Mouse (Mus musculus) testis, postnatal 14 days (tissue): ENCODE measurements around the gene Tmem164.

Experiments
- DNase-seq: peaks from one replicate; pipeline ENCODE4 v3.0.0; 2021; ENCODE audit warnings: low spot score

The Tmem164 gene

DNA sequence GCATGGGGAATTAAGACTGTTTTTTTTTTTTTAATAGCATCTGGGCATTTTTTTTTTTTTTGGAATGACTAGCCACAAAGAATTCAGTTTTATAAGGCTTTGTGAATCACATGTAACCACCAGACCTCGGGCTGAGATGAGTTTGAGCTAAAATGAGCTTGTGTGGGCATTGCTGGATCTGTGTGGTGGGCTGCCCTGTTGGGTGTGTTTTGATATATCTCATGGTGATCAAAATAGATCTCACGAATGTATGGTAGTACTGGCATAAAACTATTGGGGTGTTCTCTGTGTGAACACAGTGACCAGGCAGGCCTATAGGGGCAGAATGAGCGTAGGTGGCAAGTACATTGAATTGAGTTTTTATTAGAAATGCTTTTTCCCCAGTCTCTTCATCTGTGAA lies 67.4 kb downstream of the Tmem164 start:
- DNase-seq, result no peak

DNA sequence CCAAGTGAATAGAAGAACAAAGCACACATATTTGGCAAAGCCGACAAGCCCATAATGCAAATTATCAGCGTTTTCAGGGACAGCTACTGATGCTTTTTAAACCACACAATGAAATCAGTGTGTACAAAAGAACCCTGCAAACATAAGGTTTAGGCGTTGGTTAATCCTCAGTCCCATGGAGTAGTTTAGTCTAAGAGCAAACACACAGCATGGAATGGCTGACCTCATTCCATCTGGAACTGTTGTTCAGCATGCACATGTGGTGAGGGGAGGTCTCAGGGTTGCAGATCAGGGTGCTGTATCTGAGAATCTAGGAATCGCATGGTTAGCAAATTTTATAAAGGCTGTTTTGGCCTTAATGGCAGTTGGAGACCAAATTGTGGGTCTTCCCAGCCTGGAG lies 69.6 kb downstream of the Tmem164 start:
- no peak for DNase-seq

DNA sequence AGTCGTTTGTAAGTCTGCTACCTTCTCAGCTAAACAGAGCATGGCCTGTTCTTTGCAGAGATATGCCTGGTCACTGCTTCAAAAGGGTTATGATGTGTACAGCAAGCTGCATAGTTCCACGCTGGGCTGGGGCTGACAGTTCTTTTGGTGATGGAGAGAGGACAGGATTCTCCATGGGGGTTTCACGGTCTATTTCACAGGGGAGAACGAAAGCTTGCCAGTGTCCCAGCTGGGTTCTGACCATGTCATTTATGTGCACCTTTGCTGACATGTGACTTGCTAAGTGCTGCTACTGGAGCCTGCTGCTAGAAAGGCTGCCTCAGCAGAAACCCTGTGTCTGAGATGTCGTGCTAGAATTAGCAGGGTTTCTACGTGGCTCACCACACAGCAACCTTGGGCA lies 74.3 kb downstream of the Tmem164 start:
- no peak for DNase-seq

DNA sequence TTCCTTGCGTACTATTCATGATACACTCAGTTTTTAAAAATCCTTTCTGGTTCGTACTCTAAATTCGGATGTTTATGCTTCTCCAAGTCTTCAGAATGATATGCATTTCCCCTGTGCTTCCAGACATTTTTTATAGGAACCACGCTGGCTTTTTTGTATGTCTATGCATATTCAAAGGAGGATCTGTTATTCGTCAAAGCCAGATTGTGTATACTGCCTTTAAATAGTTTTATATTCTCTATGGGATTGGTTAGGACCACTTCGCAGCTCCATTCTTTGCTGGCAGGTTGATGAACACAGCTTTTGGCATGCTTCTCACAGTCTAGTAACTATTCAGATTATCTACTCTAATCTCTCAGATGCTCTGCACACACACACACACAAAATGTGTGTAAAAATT lies 79.2 kb downstream of the Tmem164 start:
- DNase-seq, result no peak

- DNase-seq, result no peak
Observed at GRCm38 (mm10) chrX:142763337-142763736, 82.1 kb downstream of the Tmem164 start.

DNA sequence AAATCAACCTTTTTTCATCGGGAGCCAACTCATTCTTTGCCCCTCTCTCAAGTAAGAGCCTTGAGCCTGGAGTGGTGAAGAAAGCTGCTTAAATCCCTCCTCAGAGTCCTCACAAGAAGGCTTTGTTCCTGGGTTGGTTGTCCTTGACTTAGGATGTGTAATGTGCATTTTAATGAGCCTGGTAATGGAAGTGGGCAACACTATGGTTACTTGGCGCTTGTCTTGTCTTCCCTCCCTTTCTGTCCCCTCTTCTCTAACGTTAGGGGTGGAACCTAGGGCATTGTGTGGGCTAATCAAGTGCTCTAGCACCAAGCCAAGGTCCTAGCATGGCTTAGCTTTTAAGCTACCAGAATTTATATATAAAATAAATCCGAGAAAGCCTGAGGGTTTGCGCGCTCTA lies 88.5 kb downstream of the Tmem164 start:
- no peak for DNase-seq

DNA sequence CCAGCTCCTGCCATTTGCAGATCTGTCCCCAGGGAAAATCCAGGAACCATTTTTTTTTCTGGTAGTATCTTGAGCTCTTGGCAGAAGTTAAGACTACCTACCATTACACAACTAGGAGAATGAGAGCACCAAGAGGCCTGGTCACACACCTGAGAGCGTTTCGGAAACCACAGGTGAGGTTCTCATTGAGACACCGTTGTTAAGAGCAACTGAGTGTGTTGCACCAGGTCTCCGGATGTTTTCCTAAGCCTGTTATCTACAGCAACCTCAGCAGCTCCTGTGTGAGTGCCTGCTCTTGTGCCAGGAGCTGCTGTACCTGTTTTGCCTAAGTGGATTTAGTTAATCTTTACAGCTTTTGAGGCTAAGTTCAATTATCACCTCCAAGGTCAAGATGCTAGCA lies 92.5 kb downstream of the Tmem164 start:
- no peak for DNase-seq

- DNase-seq, result no peak
Observed at GRCm38 (mm10) chrX:142776131-142776530, 94.9 kb downstream of the Tmem164 start.

GRCm38 (mm10) chrX:142778638-142779037 lies 97.4 kb downstream of the Tmem164 start:
- DNase-seq, result no peak

- no peak for DNase-seq
Observed at GRCm38 (mm10) chrX:142786160-142787052, 105.2 kb downstream of the Tmem164 start.

GRCm38 (mm10) chrX:142792185-142792584 lies 111.0 kb downstream of the Tmem164 start:
- DNase-seq, result no peak

- DNase-seq, result no peak
Observed at GRCm38 (mm10) chrX:142794069-142794610, 112.9 kb downstream of the Tmem164 start.

GRCm38 (mm10) chrX:142804596-142804995 lies 123.4 kb downstream of the Tmem164 start:
- DNase-seq, result no peak

DNA sequence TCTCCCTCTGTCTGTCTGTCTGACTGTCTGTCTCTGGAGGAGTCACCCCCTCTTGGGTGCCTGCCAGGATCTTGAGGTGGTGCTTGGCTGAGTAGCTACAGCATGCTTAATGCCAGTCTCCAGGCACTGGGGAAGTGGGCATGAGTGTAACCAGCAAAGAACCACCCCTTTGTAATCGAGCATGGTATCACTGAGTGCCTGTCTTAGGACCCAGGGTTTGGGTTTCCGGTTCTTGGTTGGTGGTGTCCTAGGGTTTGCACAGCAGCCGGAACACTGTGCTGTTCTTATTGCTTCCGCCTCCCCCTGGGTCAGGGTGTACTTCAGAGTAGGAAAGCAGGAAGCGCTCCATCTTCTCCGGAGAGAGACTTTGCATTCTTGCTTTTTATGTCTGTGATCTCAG lies 124.9 kb downstream of the Tmem164 start:
- no peak for DNase-seq

GRCm38 (mm10) chrX:142806620-142807061 lies 125.4 kb downstream of the Tmem164 start:
- no peak for DNase-seq

- no peak for DNase-seq
Observed at GRCm38 (mm10) chrX:142808411-142808810, 127.2 kb downstream of the Tmem164 start.

GRCm38 (mm10) chrX:142813146-142813545 lies 131.9 kb downstream of the Tmem164 start:
- no peak for DNase-seq

DNA sequence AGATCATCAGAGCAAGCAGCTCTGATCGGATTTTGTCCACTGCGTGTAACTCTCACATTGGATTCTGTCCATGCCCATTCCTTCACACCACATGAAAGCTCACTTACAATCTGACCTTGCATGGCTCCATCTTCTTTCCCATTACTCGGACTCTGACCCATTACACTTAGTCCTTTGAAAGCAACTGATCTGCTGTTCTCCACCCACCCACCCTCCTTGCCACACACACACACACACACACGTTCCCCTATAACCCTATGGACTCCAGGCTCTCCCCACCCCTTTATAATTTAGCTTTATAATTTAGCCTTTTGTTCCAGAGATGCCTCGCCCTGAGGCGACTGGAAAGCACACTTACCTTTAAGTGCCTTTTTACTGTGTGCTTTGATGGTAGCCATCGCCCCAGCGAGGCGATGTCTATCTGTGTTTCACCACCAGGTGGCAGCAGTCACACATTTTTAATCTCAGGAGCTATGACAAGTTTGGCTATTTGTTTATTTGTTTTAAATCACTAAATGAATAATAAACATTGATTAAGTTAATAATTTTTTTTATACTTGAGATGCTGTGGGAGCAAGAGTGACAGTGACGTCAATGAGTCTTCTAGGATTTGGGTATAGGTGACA lies 137.0 kb downstream of the Tmem164 start:
- DNase-seq, result no peak

DNA sequence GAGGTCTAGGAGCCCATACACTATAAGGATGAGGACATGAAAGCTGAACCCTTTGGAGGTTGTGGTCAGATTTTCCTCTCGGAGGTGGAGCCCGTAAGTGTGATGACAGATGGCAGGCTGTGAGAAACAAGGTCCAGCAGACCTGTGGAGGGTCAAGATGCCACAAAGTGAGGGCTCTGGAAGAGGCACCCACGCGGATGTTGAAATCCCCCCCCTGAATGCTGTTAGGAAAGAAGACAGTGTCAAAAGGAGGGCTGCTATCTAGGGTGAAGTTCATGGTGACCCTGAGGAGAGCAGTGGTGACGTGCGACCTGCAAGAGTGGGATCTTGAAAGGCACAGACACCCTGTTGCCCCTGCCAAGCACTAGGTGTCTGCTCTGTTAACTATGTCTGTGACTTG lies 140.0 kb downstream of the Tmem164 start:
- DNase-seq, result no peak

DNA sequence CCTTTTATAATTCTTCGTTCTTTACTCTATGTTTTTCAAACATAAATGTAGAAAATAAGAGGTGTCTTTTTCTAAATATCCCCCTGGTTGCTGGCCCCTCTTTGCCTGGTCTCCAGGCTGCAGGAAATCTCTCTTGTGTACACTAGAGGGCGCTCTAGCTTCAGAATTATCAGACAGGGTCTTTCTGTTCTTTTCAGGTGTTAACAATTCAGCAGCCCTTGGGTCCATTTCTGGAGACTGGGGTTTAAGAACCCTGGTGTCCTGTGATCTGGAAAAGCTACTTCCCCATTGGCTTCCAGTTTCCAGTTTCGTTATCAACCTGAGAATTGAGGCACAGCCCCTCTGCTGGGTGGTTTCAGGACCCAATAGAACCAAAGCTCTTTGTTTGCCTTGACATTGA lies 140.6 kb downstream of the Tmem164 start:
- DNase-seq, result no peak

DNA sequence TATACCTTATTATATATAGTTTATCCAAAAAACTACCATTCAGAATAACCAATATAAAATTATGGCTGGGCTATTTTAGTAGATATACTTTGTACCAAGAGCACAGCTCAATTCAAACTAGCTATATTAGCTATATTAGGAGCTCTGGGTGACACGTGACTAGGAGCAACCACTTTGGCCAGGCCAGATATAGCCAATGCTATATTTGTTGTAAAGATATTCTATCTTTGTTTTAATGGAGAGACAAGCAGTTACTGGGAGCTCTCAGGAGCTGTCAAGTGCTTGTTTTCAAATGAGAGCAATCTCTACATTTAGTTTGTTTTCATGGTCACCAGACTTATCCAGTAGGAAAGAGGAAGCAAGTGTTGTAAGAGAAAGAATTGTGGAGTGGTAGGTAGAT lies 144.1 kb downstream of the Tmem164 start:
- no peak for DNase-seq

GRCm38 (mm10) chrX:142827644-142828043 lies 146.4 kb downstream of the Tmem164 start:
- DNase-seq, result no peak
